Mouse (Mus musculus) frontal cortex, postnatal 36 days (tissue): ENCODE results near the gene Notch2.
A peak's percentile ranks its signal among the peaks of the same experiment; 100 is the strongest.
"Not testable (repeated sequence)": the region's sequence is repeated elsewhere in the genome, so short reads cannot be mapped to it uniquely, and the experiment has no call there.

Source experiments
- DNase-seq, 2 experiments: peaks; one replicate each; pipeline ENCODE4 v3.0.0; 2022; ENCODE audit warnings: low spot score in 2 of 2

Notch2 gene

DNA sequence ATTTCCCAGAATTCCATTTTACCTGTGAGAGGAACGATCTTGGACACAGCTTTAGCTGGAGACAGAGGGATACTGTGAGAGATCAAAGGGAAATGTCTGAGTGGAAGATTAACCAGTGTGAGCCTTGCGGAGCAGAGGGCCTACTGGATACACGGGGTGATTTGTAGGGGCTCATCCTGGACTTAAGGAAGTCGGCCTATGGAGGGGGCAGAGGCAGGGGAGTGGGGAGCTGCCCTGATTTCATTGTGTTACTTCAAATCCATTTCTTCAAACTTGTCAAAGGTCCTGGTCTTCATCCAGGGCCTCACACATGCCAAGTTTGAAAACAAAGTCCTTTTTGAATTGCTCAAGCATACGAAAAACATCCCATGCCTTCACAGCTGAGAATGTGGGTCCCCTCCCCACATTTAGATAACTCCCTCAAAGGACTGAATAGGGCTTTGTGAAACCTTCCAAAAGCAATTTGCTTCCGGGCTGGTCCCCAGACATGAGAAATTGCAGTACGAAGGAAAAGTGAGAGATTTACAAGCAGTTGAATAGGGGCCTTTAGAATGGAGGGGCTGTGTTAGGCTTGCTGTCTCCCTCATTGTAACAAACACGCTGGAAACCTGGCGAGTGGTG, 91.6 kb downstream of the Notch2 start:
- no peak for DNase-seq

DNA sequence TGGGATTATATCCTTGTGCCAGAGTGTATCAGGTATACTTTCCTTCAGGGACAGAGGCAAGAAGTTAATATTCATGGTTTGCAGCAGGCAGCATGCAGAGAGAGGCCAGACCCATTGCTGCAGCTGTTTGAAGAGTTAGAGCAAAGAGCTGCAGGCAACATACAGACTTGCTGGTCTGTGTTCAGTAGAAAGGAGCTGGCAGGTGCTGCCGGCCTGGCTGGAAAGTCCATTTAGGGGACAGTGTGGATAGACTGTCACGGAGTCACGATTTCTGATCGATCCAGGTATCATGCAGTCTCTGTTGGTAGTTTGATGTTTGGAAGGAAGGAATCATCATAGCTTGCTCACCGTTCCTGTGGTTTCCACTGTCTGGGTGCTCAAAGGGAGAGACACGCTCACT, 92.2 kb downstream of the Notch2 start:
- no peak for DNase-seq

DNA sequence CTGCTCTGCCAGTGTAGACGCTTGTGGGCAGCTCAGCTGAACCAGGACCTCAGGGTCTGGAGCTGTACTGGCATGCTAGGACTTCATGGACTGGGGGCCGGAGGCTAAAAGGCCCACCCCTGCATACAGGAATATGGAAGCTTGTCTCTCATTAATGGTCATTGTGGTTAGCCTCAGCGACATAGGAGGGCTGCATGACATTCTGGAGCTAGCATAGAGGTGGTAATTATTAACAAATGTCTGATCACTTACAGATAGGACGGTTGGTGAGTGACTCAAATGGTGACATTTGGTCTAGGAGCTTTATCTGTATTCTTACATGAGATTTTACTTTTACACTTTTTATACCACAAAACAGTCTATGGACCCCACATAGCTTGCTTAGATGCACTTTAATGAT, 92.8 kb downstream of the Notch2 start:
- DNase-seq = no peak

DNA sequence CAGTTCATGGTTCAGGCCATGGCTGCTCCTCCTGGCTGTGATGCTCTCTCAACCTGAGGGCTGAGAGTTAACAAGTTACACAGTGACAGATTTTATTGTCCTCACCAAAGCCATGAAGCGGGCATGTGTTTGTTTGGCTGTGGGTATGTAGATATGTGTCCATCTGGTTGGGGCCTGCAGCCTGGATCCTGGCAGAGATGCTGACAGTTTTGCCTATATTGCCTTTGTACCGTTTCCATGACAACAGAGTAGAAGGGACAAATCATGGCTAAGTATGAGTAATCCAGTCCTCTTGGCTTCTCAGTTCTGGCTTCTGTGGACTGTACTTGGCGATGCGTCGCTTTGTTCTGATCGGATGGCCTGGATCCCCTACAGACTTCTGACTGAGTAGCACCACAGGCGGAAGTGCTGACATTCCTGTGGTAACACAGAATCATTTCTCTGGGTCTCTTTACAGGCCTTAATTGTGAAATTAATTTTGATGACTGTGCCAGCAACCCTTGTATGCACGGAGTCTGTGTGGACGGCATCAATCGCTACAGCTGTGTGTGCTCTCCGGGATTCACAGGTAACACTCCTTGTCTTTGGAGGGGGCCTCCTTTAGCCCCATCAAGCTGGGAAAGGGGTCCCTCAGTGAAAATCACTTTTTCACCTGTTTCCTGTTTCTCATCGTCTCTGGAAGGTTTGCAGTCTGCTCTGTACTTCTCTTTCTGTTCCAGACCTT, 93.4 kb downstream of the Notch2 start:
- DNase-seq = peak in 1 of 2 experiments; percentile 33

DNA sequence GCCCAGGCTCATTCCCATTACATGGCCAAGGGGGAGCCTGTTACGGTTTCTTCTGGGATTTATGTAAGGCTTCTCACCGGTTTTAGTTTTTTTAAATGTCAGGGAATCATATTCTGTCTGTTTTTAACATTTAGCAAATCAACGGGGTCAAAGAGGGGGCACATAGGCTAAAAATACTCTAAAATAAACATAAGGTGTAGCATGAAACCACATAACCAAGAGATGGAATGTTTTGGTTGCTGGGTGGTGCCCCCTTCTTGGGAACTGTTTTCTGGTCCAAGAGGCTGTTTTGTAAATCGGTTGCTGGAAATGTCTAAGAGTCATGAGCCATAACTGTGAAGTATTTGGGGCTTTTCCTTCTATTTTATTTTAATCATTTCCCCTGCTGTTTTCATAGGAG, 95.1 kb downstream of the Notch2 start:
- no peak for DNase-seq

DNA sequence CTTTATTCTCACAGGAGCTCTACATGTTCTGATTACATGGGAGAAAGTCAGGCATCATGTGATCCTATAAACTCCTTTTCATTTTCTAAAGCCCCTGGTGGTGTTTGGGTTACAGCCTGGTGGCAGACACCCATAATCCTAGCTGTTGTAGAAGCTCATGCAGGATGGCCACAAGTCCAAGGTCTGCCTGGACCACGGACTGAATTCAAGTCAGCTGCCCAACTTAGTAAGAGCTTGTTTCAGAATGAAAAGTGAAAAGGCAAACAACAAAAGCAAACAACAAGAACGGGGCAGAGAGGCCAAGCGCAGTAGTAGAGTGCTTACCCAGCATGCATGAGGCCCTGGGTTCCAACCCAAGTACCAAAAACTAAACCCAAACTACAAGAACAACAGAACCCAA, 95.5 kb downstream of the Notch2 start:
- DNase-seq = no peak

DNA sequence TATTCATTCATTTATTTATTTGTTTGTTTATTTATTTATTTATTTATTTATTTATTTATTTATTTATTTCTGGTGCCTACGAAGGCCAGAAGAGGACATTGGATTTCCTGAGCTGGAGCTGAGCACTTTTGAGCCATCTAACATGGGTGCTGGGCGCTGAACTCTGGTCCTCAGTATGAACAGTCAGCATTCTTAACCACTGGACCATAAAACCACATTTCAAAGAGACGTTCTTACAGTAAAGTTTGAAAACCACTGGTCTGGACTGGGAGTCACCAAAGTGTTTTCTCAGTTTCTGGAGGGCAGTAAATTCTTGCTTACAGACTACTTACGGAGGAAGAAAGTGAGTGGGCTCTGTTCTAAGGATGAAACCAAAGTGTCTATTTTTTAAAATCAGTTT, 97.3 kb downstream of the Notch2 start:
- no peak for DNase-seq

DNA sequence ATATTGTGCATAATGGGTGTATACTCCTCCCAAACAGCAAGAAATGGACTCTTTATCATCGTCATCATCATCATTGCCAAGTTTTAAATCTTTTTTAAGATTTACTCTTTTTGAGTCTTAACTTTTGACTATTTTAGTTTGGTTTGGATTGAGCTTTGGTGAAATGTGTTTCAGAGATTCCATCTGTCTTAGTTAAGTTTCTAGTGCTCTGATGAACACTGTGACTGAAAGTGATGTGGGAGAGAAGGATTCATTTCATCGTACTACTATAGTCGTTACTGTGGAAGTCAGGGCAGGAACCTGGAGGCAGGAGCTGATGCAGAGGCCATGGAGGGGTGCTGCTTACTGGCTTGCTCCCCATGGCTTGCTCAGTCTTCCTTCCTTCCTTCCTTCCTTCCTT, 104.9 kb downstream of the Notch2 start:
- no peak for DNase-seq

DNA sequence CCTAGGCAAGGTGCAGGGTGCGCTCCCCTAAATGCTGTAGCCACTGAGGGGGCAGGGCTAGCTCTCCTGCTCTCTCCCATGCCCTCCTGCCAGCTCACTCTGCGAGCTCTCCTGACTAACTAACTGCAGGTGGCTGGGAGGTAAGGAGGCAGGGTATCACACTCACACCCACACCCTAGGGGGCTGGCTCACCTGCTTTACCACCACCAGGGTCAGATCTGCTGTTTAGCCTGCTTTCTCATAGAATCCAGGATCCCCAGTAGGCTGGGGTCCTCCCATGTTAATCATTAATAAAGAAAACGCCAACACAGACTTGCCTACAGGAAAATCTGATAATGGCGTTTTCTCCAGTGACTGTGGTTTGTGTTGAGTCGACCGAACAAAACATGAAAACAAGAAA, 106.0 kb downstream of the Notch2 start:
- DNase-seq = no peak

DNA sequence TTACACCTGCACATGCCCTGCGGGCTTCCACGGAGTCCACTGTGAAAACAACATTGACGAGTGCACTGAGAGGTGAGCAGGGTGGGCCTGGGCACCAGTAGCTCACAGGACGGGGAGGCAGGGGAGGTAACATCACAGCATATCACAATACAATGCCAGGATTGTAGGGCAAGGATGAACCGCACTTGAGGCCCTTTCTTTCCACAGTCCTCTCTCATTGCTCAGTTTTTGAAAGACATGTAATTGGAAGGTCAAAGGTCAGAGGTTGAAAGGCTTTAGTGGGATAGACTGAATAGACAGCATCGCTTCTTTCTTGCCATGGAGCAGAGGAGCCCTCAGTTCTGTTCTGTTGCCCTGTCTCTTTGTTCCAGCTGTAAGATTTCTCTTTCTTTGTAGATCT, 107.6 kb downstream of the Notch2 start:
- no peak for DNase-seq

DNA sequence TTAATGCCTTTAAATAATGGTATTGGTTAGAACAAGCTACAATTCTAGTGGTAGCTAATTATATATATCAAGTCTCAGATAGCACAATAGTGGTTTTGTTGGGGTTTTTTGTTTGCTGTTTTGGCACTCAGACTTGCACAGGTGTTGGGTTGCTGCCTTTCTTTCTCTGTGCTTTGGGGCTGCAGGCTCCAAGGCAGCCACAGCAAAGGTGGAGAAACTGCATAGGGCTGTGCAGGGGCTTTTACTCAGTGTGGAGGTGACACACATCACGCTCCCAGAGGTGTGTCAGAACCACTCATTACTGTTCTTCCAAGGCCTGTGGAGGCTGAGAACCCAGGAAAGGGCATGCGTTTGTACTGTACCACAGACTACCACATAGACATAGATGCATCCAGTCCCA, 114.4 kb downstream of the Notch2 start:
- no peak for DNase-seq

DNA sequence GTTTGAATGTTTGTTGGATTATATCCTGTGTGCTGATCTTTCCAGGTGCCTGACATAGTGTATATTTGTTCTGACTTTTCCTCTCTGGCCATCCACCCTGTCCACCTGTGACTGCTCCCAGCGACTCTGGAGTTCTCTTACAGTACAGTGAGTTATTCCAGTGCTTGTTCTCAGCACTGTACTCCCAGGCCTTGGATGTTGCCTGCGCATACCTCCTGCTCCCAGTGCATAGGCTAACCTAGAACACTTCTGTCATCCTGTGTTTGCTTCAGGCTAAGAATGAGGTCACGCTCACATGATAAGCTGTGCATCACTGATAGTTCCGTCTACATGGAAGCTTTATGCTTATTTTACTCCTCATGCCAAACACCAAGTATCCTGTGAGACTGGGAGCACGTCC, 115.4 kb downstream of the Notch2 start:
- no peak for DNase-seq

DNA sequence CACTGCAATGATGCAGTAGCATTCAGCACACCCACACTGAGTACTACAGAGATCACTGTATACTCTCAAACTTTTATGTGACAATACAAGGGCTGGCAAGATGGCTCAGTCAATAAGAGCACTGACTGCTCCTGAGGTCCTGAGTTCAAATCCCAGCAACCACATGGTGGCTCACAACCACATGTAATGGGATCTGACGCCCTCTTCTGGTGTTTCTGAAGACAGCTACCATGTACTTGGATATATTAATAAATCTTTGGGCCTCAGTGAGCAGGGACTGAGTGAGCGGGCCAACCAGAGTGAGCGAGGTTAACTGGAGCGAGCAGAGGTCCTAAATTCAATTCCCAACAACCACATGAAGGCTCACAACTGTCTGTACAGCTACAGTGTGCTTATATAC, 118.8 kb downstream of the Notch2 start:
- not testable (repeated sequence) for DNase-seq

DNA sequence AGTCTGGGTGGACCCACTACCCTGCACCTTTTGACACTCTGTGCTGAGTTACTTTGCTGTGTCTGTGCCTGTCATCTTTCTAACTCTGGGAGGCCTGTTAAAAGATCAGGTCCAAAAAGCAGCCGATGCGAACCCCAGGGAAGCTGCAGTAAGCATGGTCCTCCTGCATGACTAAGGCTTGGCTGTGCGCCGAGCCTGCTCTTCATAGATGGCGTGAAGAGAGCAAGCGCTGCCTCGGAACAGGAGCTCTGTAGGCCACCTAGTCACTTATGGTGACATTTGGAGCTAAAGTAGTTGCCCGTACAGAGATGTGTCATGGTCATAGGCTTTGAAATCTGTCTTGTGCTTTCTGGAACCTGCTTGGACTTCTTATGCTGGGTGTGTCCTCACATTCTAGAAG, 119.3 kb downstream of the Notch2 start:
- no peak for DNase-seq

DNA sequence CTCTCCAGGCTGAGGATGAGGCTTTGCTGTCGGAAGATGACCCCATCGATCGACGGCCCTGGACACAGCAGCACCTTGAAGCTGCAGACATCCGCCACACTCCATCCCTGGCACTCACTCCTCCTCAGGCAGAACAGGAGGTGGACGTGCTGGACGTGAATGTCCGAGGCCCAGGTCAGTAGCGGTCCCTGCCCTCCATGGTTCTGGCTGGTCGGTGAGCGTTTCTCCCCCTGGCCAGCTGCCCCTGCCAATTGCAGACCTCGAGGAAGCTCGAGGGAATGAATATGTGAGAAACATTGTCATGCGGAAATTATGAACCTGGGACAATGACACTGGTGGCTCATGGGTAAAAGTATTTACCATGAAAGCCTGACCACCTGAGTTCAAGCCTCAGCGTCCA, 128.1 kb downstream of the Notch2 start:
- DNase-seq = no peak

DNA sequence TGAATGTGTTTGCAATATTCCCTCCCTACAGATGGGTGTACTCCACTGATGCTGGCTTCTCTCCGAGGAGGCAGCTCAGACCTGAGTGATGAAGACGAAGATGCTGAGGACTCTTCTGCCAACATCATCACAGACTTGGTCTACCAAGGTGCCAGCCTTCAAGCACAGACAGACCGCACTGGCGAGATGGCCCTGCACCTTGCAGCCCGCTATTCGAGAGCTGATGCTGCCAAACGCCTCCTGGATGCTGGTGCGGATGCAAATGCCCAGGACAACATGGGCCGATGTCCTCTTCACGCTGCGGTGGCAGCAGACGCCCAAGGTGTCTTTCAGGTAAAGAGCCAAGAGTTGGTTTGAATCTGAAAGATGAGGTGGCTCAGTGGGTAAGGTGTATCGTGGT, 129.5 kb downstream of the Notch2 start:
- DNase-seq = no peak

DNA sequence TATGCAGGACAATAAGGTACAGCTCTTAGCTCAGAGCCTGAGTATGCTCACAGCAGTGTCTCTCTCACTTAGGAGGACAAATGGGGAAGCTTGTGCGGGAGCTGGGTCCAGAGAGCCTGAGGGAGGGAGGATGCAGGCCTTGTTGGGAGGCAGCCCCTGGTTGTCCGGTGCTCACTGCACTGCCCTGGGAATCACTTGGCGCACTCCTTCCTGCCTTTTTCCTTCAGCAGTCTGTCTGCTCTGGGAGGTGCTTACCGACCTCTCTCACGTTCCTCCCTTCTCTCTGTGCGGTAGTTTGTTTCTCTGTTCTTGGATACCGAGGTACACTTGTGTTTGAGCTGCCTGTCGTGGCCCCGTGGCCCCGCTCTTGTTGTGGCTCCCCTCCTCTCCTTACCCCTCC, 131.9 kb downstream of the Notch2 start:
- no peak for DNase-seq

DNA sequence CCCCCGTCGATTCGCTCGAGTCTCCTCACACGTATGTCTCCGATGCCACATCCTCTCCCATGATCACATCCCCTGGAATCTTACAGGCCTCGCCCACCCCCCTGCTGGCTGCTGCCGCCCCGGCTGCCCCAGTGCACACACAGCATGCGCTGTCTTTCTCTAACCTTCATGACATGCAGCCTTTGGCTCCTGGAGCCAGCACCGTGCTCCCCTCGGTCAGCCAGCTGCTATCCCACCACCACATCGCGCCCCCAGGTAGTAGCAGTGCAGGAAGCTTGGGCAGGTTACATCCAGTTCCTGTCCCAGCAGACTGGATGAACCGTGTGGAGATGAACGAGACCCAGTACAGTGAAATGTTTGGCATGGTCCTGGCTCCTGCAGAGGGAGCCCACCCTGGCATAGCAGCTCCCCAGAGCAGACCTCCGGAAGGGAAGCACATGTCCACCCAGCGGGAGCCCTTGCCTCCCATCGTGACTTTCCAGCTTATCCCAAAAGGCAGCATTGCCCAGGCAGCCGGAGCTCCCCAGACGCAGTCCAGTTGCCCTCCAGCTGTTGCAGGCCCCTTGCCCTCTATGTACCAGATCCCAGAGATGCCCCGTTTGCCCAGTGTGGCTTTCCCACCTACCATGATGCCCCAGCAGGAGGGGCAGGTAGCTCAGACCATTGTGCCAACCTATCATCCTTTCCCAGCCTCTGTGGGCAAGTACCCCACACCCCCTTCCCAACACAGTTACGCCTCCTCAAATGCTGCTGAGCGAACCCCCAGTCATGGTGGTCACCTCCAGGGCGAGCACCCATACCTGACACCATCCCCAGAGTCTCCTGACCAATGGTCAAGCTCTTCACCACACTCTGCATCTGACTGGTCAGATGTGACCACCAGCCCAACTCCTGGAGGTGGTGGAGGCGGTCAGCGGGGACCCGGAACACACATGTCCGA, 133.4 kb downstream of the Notch2 start:
- no peak for DNase-seq

DNA sequence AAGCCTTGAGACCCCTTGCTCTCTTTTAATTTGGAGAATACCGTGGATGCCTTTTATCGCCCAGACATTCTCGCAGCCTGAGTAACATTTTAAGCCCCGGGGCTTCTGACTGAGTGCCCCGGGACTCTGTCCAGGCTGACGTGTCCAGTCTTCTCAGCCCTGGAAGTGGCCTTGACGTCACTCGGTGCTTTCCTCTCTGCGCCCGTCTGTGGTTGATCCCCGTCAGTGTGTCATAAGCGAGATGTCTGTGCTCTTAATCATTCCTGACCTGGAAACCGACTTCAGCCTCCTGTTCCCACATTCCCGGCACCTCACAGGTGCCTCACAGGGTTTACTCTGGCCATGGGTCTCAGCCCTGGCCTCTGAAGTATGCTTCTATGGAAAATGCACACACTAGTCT, 134.4 kb downstream of the Notch2 start:
- no peak for DNase-seq

DNA sequence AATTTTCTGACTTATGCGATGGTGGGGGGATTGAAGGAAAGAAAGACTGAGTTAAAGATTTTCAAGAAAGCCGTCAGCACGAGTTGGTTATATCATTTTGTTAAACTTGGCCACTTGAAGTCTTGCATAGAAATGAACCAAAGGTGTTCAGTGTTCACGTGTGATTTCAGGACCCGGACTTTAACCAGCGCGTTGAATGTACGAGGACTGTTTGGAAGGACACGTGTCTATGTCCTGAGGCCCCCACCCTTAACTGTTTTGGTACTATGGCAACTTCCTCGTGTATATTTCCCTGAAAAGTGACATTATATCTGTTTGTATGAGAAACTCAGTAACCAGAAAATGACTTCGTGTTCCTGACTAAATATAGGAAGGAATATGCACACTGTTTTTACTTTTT, 136.6 kb downstream of the Notch2 start:
- DNase-seq = no peak

DNA sequence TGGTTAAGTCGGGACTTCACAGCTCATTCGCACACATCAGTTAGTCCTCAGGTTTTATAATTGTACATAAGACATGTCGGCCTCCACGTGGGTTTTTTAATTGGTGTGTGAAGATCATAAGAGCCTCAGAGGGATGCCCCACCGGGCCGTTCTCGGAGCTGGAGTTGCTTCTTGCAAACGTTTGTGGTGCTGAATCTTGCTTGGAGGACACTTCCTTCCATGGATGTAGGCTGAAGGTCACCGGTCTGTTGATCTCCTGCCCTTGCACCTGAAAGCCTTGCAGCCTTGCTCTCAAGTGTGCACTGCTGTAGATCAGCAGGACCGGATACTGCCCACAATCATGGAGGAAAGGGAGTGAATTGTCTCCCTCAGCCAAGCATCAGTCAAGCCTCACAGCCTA, 137.7 kb downstream of the Notch2 start:
- DNase-seq = no peak

DNA sequence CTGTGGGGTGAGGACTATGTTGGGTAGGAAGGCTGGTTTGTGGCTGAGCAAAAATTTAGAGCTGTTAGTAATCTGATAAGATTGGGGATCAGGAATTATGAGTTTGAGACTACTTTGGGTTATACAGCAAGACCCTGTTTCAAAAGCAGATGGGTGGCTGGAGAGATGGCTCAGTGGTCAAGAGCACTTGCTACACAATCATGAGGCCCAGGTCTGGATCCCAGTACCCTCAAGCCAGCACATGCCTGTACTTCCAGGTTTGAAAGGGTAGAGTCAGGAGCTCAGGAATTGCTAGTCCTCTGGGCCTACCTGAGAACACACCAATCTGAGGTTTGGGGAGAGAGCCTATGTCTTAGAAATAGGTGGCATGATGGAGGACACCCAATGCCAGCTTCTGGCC, 140.1 kb downstream of the Notch2 start:
- no peak for DNase-seq

DNA sequence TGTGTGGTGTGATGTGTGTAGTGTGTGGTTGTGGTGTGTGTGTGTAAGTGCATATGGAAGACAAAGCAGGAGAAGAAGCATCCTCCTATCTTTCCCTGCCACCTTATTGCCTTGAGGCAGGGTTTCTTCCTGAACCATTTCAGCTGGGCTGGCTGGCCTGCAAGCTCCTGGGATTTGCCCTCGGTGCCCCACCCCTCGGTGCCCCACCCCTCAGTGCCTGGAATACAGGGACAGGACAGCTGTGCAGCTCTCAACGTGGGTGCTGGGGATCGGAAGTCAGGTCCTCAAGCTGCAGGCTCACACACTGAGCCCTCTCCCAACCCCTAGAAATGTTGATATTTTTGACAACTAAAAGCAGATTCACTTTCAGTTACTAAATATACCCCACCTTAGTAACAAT, 142.8 kb downstream of the Notch2 start:
- DNase-seq = no peak
